Comparison of ENCODE assay signal across 8 mouse cellular contexts in the genomic region with DNA sequence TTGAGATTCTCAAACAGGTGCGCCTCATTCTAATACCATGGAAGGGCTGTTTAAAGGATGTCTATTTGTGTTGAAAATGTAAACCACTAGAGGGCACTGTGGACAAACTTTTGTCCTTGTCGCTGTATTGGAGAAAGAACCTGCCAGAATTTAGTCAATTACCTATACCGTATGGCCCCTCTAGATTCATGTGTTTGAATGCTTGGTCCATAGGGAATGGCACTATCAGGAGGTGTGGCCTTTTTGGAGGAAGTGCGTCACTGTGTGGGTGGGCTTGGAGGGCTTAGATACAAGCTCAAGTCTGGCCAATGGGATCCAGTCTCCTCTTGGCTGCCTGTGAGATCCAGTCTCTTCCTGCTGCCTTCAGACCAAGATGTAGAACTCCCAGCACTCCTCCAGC.
DNase-seq lines count a peak whose midpoint lies in the region; ATAC-seq lines count a peak whose summit lies in the region.

No protein-coding gene starts in this region.

- H3K36me3 ChIP-seq in forebrain, embryonic 12.5 days (replicated peaks): no peaks in the 10 kb centered on the region
- H3K36me3 ChIP-seq in midbrain, embryonic 13.5 days: no peaks in the 10 kb centered on the region

- H3K4me1 ChIP-seq in forebrain, embryonic 12.5 days: no peaks in the 10 kb centered on the region; the same call in 1 of the 2 replicates
- H3K4me1 ChIP-seq in midbrain, embryonic 13.5 days (replicated peaks): no peaks in the 10 kb centered on the region

- H3K27me3 ChIP-seq in forebrain, embryonic 12.5 days: no peaks in the 10 kb centered on the region
- 0 out of 2 replicates have a peak, but pooled peaks cover 7% of the 10 kb centered on the region for H3K27me3 ChIP-seq in midbrain, embryonic 13.5 days

- no peak overlapping the region for H3K27ac ChIP-seq in forebrain, embryonic 12.5 days
- H3K27ac ChIP-seq in midbrain, embryonic 13.5 days: no peak overlapping the region

- H3K9ac ChIP-seq in forebrain, embryonic 12.5 days: no peak overlapping the region
- no peak overlapping the region for H3K9ac ChIP-seq in midbrain, embryonic 13.5 days (replicated peaks)

- peaks cover 7% of the 10 kb centered on the region; the same call in 1 of the 2 replicates for H3K9me3 ChIP-seq in forebrain, embryonic 12.5 days
- H3K9me3 ChIP-seq in midbrain, embryonic 13.5 days: 0 out of 2 replicates have a peak, but pooled peaks cover 4% of the 10 kb centered on the region

- no peak overlapping the region for H3K4me3 ChIP-seq in forebrain, embryonic 12.5 days (replicated peaks)
- H3K4me3 ChIP-seq in midbrain, embryonic 13.5 days (replicated peaks): no peak overlapping the region

- ATAC-seq in forebrain, embryonic 12.5 days (ENCODE audit: low FRiP score): peak; percentile 82
- peak; percentile 90 for ATAC-seq in midbrain, embryonic 13.5 days

- no peak overlapping the region for H3K4me2 ChIP-seq in forebrain, embryonic 12.5 days
- no peak overlapping the region for H3K4me2 ChIP-seq in midbrain, embryonic 13.5 days (replicated peaks)

- WGBS in forebrain, embryonic 12.5 days: 18% methylated on average over 4 of the region's 4 CpGs
- WGBS in midbrain, embryonic 13.5 days: 17% methylated on average over 4 of the region's 4 CpGs

- peak; percentile 7 to 70 for DNase-seq in adrenal gland, adult (ENCODE audit: inconsistent age in 2 of 2, low spot score in 1 of 2)
- DNase-seq in adrenal gland, adult 8-10 months: no peak
- DNase-seq in thymus, postnatal 0 days (ENCODE audit: low spot score): peak; percentile 41
- no peak for DNase-seq in thymus, adult 18-20 months
- peak; percentile 1 to 12 for DNase-seq in kidney, postnatal 36 days
- no peak for DNase-seq in testis, postnatal 14 days (ENCODE audit: low spot score)

Comparison
In these comparisons a context has a peak if more than half of its experiments do, and no peak if none do; other contexts are left out.
1. DNase-seq: peak in adrenal gland, adult (2 of 2), thymus, postnatal 0 days (single experiment) and kidney, postnatal 36 days (2 of 2); none in adrenal gland, adult 8-10 months (single experiment), thymus, adult 18-20 months (0 of 2) and testis, postnatal 14 days (single experiment).